Comparison of ENCODE assay signal across 9 mouse cellular contexts in the genomic region with DNA sequence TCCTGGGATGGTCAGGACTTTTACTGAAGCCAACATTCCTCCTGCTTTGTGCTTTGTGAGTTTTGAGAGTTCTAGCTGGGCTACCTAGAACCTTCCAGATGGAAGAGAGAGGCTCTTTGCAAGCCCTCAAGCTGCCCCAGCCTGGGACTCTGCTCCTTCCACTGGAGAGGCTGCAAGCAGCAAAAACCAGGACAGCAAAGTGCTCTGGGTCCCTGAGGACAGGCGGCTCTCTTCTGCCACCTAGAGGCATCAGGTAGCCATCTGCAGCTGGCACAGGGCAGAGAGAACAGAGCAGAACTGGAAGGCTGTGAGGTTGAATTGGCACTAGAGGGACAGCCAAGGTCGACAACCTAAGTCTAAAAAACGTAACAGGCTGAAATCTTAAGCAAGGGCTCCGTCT. TPM values are rescaled to one million over a fixed set of nuclear protein-coding genes. Genes with fewer than 3 reads are reported as not detected.
DNase-seq lines count a peak whose midpoint lies in the region; ATAC-seq and TF ChIP-seq lines count a peak whose summit lies in the region.
"Had no signal": no experiment of that assay in that cellular context is flagged by ENCODE, and none has a peak within 500 bp of the region (broad histone marks: within the 10 kb centered on the region; RNA-seq: fewer than 3 reads in every experiment).

No protein-coding gene starts in this region.

- peak; percentile 82 for DNase-seq in kidney, adult 2 months
- peak; percentile 88 for DNase-seq in brain, adult 2 months (ENCODE audit: low read depth, low spot score)
- DNase-seq in fibroblast of lung, adult 2 months (ENCODE audit: low read depth): peak; percentile 2
- DNase-seq in kidney, adult 8-10 months: peak; percentile 61 to 79
- peak; percentile 57 for DNase-seq in limb, embryonic 14.5 days (ENCODE audit: low spot score)
- peak; percentile 29 for DNase-seq in ovary, postnatal 10 days (ENCODE audit: low spot score)
- DNase-seq in thymus, adult 2 months: peak; percentile 77

- no peaks in the 10 kb centered on the region for H3K27me3 ChIP-seq in kidney, adult 2 months (replicated peaks; ENCODE audit: control insufficient read depth, insufficient read depth, low read length)
- H3K27me3 ChIP-seq in kidney, embryonic 16.5 days (ENCODE audit: insufficient read depth, low read length): no peaks in the 10 kb centered on the region
- H3K27me3 ChIP-seq in limb, embryonic 14.5 days (ENCODE audit: control insufficient read depth, insufficient read depth, low read length): no peaks in the 10 kb centered on the region
- no peaks in the 10 kb centered on the region for H3K27me3 ChIP-seq in thymus, adult 2 months (ENCODE audit: control insufficient read depth, insufficient read depth, low read length)
- H3K27me3 ChIP-seq: embryonic facial prominence, embryonic 15.5 days had no signal

- no peak for ATAC-seq in kidney, embryonic 16.5 days (ENCODE audit: low FRiP score, low TSS enrichment)
- no peak for ATAC-seq in limb, embryonic 14.5 days (ENCODE audit: low FRiP score, low read depth)

- no peak overlapping the region for H3K27ac ChIP-seq in kidney, adult 2 months (ENCODE audit: insufficient read depth, low read depth, low read length)
- H3K27ac ChIP-seq in kidney, embryonic 16.5 days (ENCODE audit: low read length): no peak overlapping the region
- no peak overlapping the region for H3K27ac ChIP-seq in limb, embryonic 14.5 days (replicated peaks; ENCODE audit: low read depth, low read length)
- H3K27ac ChIP-seq in thymus, adult 2 months (ENCODE audit: control insufficient read depth, insufficient read depth, low read length): no peak overlapping the region
- H3K27ac ChIP-seq: embryonic facial prominence, embryonic 15.5 days had no signal

- TF ChIP-seq CTCF in kidney, adult 2 months (conservative IDR thresholded peaks at IDR 0.05; ENCODE audit: insufficient read depth, insufficient read length, low read depth, low read length): peak; percentile 98
- TF ChIP-seq CTCF in thymus, adult 2 months (IDR thresholded peaks at IDR 0.05; ENCODE audit: borderline replicate concordance, control insufficient read depth, extremely low read depth, insufficient read depth, low read length, poor library complexity): peak; percentile 89; the same call in 1 of the 2 replicates

- H3K4me2 ChIP-seq in kidney, embryonic 16.5 days (replicated peaks; ENCODE audit: low read depth, low read length): no peak overlapping the region
- H3K4me2 ChIP-seq in limb, embryonic 14.5 days (replicated peaks; ENCODE audit: low read depth, low read length, severe bottlenecking): no peak overlapping the region
- H3K4me2 ChIP-seq: embryonic facial prominence, embryonic 15.5 days had no signal

- H3K36me3 ChIP-seq in kidney, adult 2 months (ENCODE audit: control insufficient read depth, insufficient read depth, low read length): no peaks in the 10 kb centered on the region
- no peaks in the 10 kb centered on the region for H3K36me3 ChIP-seq in kidney, embryonic 16.5 days (ENCODE audit: insufficient read depth, low read length)
- no peaks in the 10 kb centered on the region for H3K36me3 ChIP-seq in limb, embryonic 14.5 days (ENCODE audit: control insufficient read depth, insufficient read depth, low read length)
- H3K36me3 ChIP-seq in thymus, adult 2 months (ENCODE audit: control insufficient read depth, insufficient read depth, low read length): no peaks in the 10 kb centered on the region
- H3K36me3 ChIP-seq: embryonic facial prominence, embryonic 15.5 days had no signal

- H3K9ac ChIP-seq in kidney, embryonic 16.5 days (replicated peaks; ENCODE audit: low read length): no peak overlapping the region
- no peak overlapping the region for H3K9ac ChIP-seq in limb, embryonic 14.5 days (ENCODE audit: low read depth, low read length, severe bottlenecking)
- H3K9ac ChIP-seq: embryonic facial prominence, embryonic 15.5 days had no signal

- no peaks in the 10 kb centered on the region for H3K9me3 ChIP-seq in kidney, embryonic 16.5 days (ENCODE audit: low read length)
- no peaks in the 10 kb centered on the region for H3K9me3 ChIP-seq in limb, embryonic 14.5 days (ENCODE audit: control insufficient read depth, low read length)
- H3K9me3 ChIP-seq: embryonic facial prominence, embryonic 15.5 days had no signal

- no peak overlapping the region for H3K4me3 ChIP-seq in kidney, adult 2 months (ENCODE audit: insufficient read depth, low read depth, low read length)
- H3K4me3 ChIP-seq in kidney, embryonic 16.5 days (ENCODE audit: low read length): no peak overlapping the region
- no peak overlapping the region for H3K4me3 ChIP-seq in limb, embryonic 14.5 days (replicated peaks; ENCODE audit: low read length)
- no peak overlapping the region for H3K4me3 ChIP-seq in thymus, adult 2 months (ENCODE audit: control insufficient read depth, insufficient read depth, low read length)
- H3K4me3 ChIP-seq: embryonic facial prominence, embryonic 15.5 days had no signal

- 22% methylated on average over 4 of the region's 4 CpGs for WGBS in kidney, adult 2 months
- WGBS in kidney, embryonic 16.5 days: 23% methylated on average over 4 of the region's 4 CpGs
- WGBS in limb, embryonic 14.5 days: 22% methylated on average over 4 of the region's 4 CpGs
- 19% methylated on average over 4 of the region's 4 CpGs for WGBS in thymus, adult 2 months

- TF ChIP-seq POLR2A in kidney, adult 2 months (IDR thresholded peaks at IDR 0.05; ENCODE audit: low read depth, low read length): no peak
- no peak for TF ChIP-seq POLR2A in limb, embryonic 14.5 days (IDR thresholded peaks at IDR 0.05; ENCODE audit: borderline replicate concordance, extremely low read depth, insufficient read depth, insufficient read length)
- TF ChIP-seq POLR2A in thymus, adult 2 months (IDR thresholded peaks at IDR 0.05; ENCODE audit: control insufficient read depth, extremely low read depth, insufficient read depth, low read length, poor library complexity): no peak

- H3K4me1 ChIP-seq in kidney, adult 2 months (ENCODE audit: control insufficient read depth, insufficient read depth, low read length): no peaks in the 10 kb centered on the region
- H3K4me1 ChIP-seq in kidney, embryonic 16.5 days (ENCODE audit: insufficient read depth, low read length): peaks cover 2% of the 10 kb centered on the region
- H3K4me1 ChIP-seq in limb, embryonic 14.5 days (ENCODE audit: control insufficient read depth, insufficient read depth, low read length): no peaks in the 10 kb centered on the region
- peaks cover 30% of the 10 kb centered on the region for H3K4me1 ChIP-seq in thymus, adult 2 months (replicated peaks; ENCODE audit: control insufficient read depth, insufficient read depth, low read length)
- H3K4me1 ChIP-seq: embryonic facial prominence, embryonic 15.5 days had no signal

RNA-seq across cellular contexts. Expression of gene Tmprss3, which starts 11.4 kb away (rescaled TPM):
- polyA plus RNA-seq in kidney, adult 2 months (2012; rRNA removed): 0.03 TPM in 1 of 2 replicates, not detected in the other
- polyA plus RNA-seq in kidney, embryonic 16.5 days (2015; fragmentation: Nextera tagmentation; extraction: Ambion mirVana): not detected in 2 replicates
- 0.03 and 0.06 TPM in 2 replicates for polyA plus RNA-seq in limb, embryonic 14.5 days (2012; rRNA removed)
- not detected in 2 replicates for polyA plus RNA-seq in limb, embryonic 14.5 days (2014; fragmentation: Nextera tagmentation; extraction: Ambion mirVana)
- polyA plus RNA-seq in thymus, adult 2 months (2012; rRNA removed): 0.61 and 0.92 TPM in 2 replicates

RNA-seq across cellular contexts. Expression of gene Ubash3a, which starts 20.3 kb away (rescaled TPM):
- polyA plus RNA-seq in kidney, adult 2 months (2012; rRNA removed): 0.15 and 1.6 TPM in 2 replicates
- polyA plus RNA-seq in kidney, embryonic 16.5 days (2015; fragmentation: Nextera tagmentation; extraction: Ambion mirVana): 0.28 and 0.40 TPM in 2 replicates
- polyA plus RNA-seq in limb, embryonic 14.5 days (2012; rRNA removed): 0.30 and 0.35 TPM in 2 replicates
- 0.37 and 0.51 TPM in 2 replicates for polyA plus RNA-seq in limb, embryonic 14.5 days (2014; fragmentation: Nextera tagmentation; extraction: Ambion mirVana)
- polyA plus RNA-seq in thymus, adult 2 months (2012; rRNA removed): 95.5 and 126 TPM in 2 replicates

RNA-seq across cellular contexts. Expression of gene Tff1, which starts 22.3 kb away (rescaled TPM):
- 0.31 TPM in 1 of 2 replicates, not detected in the other for polyA plus RNA-seq in kidney, adult 2 months (2012; rRNA removed)
- 0.35 TPM in 1 of 2 replicates, not detected in the other for polyA plus RNA-seq in kidney, embryonic 16.5 days (2015; fragmentation: Nextera tagmentation; extraction: Ambion mirVana)
- not detected in 2 replicates for polyA plus RNA-seq in limb, embryonic 14.5 days (2012; rRNA removed)
- not detected in 2 replicates for polyA plus RNA-seq in limb, embryonic 14.5 days (2014; fragmentation: Nextera tagmentation; extraction: Ambion mirVana)
- 2.1 and 2.7 TPM in 2 replicates for polyA plus RNA-seq in thymus, adult 2 months (2012; rRNA removed)
- polyA plus RNA-seq: embryonic facial prominence, embryonic 15.5 days had no signal

RNA-seq across cellular contexts. Expression of gene Tff2, which starts 43.3 kb away (rescaled TPM):
- polyA plus RNA-seq in kidney, adult 2 months (2012; rRNA removed): 0.20 TPM in 1 of 2 replicates, not detected in the other
- 2.1 and 2.3 TPM in 2 replicates for polyA plus RNA-seq in kidney, embryonic 16.5 days (2015; fragmentation: Nextera tagmentation; extraction: Ambion mirVana)
- 0.24 TPM in 1 of 2 replicates, not detected in the other for polyA plus RNA-seq in limb, embryonic 14.5 days (2012; rRNA removed)
- polyA plus RNA-seq in limb, embryonic 14.5 days (2014; fragmentation: Nextera tagmentation; extraction: Ambion mirVana): not detected in 2 replicates
- 1.4 and 2.8 TPM in 2 replicates for polyA plus RNA-seq in thymus, adult 2 months (2012; rRNA removed)

RNA-seq across cellular contexts. Expression of gene Tff3, which starts 57.9 kb away (rescaled TPM):
- polyA plus RNA-seq in kidney, adult 2 months (2012; rRNA removed): not detected in 2 replicates
- 0.36 and 0.41 TPM in 2 replicates for polyA plus RNA-seq in kidney, embryonic 16.5 days (2015; fragmentation: Nextera tagmentation; extraction: Ambion mirVana)
- polyA plus RNA-seq in limb, embryonic 14.5 days (2012; rRNA removed): 0.33 and 0.99 TPM in 2 replicates
- not detected in 2 replicates for polyA plus RNA-seq in limb, embryonic 14.5 days (2014; fragmentation: Nextera tagmentation; extraction: Ambion mirVana)
- polyA plus RNA-seq in thymus, adult 2 months (2012; rRNA removed): 10.1 and 10.4 TPM in 2 replicates
- polyA plus RNA-seq: embryonic facial prominence, embryonic 15.5 days had no signal

Comparison
In these comparisons a context has a peak if more than half of its experiments do, and no peak if none do; other contexts are left out.
1. DNase-seq: peak in every context shown above with its lines; median percentile 88 in brain, adult 2 months; 82 in kidney, adult 2 months; 77 in thymus, adult 2 months; 70 in kidney, adult 8-10 months; 57 in limb, embryonic 14.5 days; 29 in ovary, postnatal 10 days; 2 in fibroblast of lung, adult 2 months.
2. RNA of gene Ubash3a, which starts 20.3 kb away (polyA plus RNA-seq): 95.5 to 126 TPM in thymus, adult 2 months; 0.15 to 1.6 TPM in kidney, adult 2 months, 0.30 to 0.51 TPM in limb, embryonic 14.5 days and 0.28 to 0.40 TPM in kidney, embryonic 16.5 days; every median in the first group is over 10 times any median in the second.